Mouse (Mus musculus) layer of hippocampus, postnatal 10 days (tissue): Measurements from ENCODE around the gene Llgl2. TPM values are rescaled to one million over a fixed set of nuclear protein-coding genes. Genes with fewer than 3 reads are reported as not detected.
A peak's percentile ranks its signal among the peaks of the same experiment; 100 is the strongest.

Source experiments
- DNase-seq, 2 experiments: peaks; one replicate each; pipeline ENCODE4 v3.0.0; 2021; ENCODE audit warnings: low spot score in 2 of 2
- long read RNA-seq: library from polyadenylated mRNA; stranded (forward); transcript quantifications from one replicate; pipeline ENCODE4 v2.0.0, GENCODE M21; 2023
- total RNA-seq, 2 experiments: library from RNA; stranded (reverse); gene quantifications; 2 replicates each; pipeline ENCODE4 v1.2.3; 2021

The Llgl2 gene
- 1 to 10 TPM in 1 of 2 experiments, under 1 TPM in 1; 0.73 to 1.0 TPM for total RNA-seq
- long read RNA-seq, partial matches to known transcripts = 1 of 1 reads
- long read RNA-seq, other reads (novel, unspliced or antisense) = 0 of 1 reads

- DNase-seq = peak in 1 of 2 experiments; percentile 61
Observed at GRCm38 (mm10) chr11:115823774-115824740, at the start of gene Llgl2. Gene Llgl2, plus strand, starts transcription at chr11:115824049.

DNA sequence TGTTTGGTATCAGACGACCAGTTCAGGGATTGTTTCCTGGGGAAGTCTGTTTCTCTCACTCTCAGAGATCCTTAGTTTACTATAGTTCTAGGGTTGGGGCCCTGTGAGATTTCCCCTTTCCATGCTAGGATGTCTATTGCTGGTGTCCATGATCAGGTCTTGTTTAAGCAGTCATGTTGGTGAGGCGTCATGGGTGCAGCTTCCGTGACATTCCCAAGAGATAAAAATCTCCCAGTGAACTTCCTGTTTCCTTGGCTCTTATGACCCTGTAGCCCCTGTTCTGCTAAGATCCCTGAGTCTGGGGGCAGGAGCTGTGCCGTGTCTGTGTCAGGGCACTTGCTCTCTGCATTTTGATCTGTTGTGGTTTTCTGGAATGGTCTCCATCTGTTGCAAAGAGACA is 49.2 kb upstream of the Llgl2 start:
- no peak for DNase-seq

DNA sequence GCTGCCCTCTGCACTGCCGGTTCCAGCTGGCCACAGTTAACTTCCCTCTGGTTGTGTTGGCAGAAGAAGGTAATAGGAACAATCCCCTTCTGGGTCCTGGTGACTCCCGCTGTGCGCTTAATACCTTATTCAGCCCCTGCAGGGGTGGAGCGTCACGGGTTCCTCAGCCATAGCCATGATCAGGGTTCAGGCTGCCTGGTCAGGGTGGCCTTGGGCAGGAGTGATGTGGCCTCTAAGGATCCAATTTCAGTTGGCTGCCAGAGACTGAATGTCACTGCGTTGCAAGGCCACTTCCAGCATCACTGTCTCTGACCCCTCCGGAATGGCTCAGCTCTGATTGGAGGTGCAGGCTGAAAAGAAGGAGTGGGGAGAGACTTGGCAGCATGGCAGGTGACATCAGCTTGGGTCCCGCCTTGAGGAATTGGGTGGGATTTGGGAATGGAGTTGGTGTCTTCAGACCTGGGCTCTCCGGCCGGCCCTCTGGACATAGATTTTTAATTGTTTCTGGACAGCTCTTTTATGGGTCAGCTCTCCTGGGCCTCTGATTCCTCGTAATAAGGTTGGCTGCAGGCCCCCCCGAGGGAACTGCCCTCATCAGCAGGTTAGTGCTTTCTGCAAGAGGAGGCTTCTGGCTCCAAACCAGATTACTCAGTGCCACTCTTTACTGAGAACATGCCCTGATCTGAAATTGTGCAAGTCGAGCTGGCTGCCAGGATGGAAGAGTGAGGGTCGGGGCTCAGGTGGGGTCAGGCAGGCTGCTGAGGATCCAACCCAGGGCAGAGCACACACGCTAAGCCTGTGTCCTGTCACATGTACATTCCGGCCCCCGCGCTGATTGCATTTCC is 47.8 kb upstream of the Llgl2 start:
- peak in 1 of 2 experiments; percentile 24 for DNase-seq

GRCm38 (mm10) chr11:115776954-115777353 is 46.9 kb upstream of the Llgl2 start:
- no peak for DNase-seq

GRCm38 (mm10) chr11:115777487-115778335 is 46.1 kb upstream of the Llgl2 start:
- no peak for DNase-seq

GRCm38 (mm10) chr11:115779038-115779571 is 44.7 kb upstream of the Llgl2 start:
- DNase-seq = peak; percentile 53 to 67

GRCm38 (mm10) chr11:115780141-115781070 is 43.4 kb upstream of the Llgl2 start:
- peak; percentile 44 to 52 for DNase-seq

DNA sequence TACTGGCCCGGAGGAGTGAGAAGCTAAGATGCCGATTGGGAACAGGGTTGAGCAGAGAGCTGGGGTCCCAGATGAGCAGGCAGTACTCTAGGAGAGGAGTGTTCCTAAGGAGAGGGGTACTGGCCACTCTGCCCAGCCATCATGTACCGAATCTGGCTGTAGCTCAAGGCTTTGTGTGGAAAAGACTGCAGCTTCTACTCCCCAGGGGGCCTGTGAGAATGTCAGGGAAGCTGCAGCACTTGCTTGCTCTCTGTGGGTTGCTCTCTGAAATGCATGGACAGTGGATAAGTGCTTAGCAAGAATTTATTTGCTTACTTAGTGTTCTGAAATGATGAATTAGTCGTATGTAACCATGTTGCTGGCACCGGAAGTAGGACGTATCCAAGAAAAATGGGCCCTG is 37.4 kb upstream of the Llgl2 start:
- no peak for DNase-seq

DNA sequence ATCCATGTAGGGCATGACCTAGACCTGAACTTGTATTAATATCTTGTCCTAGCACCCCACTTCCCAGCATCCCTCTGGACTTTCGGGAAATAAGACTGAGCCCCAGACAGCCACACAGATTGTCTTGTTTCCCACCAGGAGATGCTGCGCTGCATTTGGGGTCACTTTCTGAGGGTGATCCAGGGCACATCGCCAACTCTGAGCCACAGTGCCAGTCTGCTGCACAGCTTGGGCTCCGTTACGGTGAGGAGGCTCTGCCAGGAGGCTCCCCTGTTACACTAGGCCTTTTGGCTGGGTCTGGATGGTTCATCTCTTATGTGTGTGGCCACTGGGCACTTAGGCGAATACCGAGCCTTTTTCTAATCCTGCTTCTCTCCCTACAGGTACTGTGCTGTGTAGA is 34.1 kb upstream of the Llgl2 start:
- DNase-seq = no peak

- no peak for DNase-seq
Observed at GRCm38 (mm10) chr11:115791919-115792318, 31.9 kb upstream of the Llgl2 start.

DNA sequence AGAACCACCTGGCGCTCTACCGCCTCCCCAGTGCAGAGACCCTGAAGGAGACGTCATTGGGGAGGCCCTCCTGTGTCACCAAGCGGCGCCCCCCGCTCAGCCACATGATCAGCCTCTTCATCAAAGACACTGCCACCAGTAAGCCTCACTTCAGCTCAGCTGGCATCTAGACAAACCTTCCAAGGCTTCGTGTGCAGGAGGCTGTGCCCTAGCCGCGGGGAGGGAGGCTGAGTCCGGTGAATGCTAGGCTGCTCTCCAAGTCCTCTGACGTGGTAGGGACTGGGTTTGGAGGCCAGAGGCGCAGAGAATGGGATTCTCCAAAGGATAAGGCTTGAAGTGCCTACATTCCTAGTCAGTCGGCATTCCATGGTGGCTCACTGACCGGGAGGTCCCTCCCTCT is 31.5 kb upstream of the Llgl2 start:
- DNase-seq = no peak

DNA sequence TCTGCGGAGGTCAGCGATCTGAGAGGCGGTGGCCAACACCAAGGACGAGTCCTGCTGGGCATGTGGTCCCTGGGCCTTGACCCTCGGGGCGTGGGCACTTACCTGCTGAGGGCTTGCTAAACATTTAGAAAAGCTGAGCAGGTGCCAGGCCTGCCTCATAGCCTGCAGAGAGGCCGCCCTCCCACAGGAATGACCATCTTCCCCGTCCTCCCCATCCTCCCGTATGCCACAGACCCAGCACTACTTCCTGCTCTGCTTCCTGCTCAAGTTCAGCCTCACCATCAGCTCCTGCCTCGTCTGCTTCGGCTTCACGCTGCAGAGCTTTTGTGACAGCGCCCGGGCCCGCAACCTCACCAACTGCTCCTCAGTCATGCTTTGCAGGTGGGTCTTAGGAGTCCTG is 27.0 kb upstream of the Llgl2 start:
- DNase-seq = no peak

GRCm38 (mm10) chr11:115797665-115798064 is 26.2 kb upstream of the Llgl2 start:
- DNase-seq = no peak

DNA sequence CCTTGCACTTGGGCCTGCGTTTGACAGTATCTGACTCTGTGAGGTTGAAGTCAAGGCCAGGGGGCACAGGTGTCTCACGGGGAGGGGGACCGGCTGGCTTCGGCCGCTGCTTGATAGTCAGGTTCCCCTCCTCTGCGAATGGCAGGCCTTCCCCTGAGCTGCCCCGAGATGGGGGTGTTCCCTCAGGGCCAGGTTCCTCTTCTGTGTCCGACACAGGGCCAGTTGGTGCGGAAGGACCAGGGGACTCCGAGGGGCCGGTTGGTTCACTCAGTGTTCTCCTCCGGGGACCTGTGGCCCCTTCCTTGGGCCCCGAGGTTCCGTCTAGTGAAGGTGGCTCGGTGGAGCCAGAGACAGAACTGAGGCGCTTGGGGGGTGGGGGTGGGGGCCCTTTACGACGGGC is 22.9 kb upstream of the Llgl2 start:
- DNase-seq = no peak

DNA sequence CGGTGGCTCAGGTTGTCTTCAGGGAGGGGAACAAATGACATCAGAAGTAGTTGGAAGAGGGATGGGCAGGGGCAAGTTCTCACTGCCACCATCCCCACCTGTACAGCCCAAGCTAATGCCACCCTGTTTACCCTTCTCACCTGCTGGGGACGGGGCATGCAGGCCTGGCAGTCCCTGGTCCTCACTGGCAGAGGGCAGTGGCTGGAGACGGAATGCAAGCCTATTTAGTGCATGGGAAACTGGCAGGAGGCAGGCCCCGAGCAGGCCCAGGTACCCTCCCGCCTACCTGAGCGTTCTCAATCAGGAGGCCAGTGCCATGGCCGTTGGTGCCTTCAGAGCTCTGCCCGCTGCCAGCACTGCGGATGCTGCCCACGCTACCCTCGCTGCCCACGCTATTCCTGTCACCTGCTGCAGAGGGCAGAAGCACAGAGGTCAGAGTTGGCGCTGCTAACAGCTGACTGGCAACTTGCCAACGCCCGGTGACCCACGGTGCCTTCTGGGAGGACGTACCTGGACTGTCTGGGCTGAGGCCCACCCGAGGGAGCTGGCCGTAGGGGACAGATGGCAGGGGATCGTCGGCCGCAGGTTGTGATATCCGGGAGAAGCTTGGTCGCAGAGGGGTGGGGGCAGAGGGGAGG is 20.7 kb upstream of the Llgl2 start:
- no peak for DNase-seq

- no peak for DNase-seq
Observed at GRCm38 (mm10) chr11:115805005-115805404, 18.8 kb upstream of the Llgl2 start.

- no peak for DNase-seq
Observed at GRCm38 (mm10) chr11:115806154-115806553, 17.7 kb upstream of the Llgl2 start.

DNA sequence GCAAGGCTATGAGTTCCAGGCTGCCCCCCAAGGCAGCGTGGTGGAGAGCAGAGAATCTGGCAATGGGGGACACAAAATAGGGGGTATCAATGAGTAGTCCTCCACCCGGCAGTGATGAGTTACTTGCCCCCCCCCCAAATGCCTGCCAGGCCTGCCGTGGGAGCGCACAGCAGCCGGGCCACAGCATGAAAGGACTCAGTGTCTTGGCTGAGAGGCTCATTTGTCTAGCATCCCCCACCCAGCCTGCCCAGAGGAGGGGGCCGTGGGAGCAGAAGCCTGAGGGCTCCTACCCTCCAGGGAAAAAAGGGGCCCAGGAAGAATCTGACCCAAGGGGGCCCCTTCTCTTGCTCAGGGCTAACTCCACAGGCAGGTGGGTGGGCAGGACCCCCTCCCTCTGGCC is 16.5 kb upstream of the Llgl2 start:
- DNase-seq = peak in 1 of 2 experiments; percentile 55

- DNase-seq = no peak
Observed at GRCm38 (mm10) chr11:115807971-115808370, 15.9 kb upstream of the Llgl2 start.
